Mouse (Mus musculus) layer of hippocampus, postnatal 14 days (tissue): ENCODE results near the gene Rasl12. TPM values are rescaled to one million over a fixed set of nuclear protein-coding genes. Genes with fewer than 3 reads are reported as not detected.

ENCODE experiments used
- DNase-seq, 2 experiments: peaks; one replicate each; pipeline ENCODE4 v3.0.0; 2021 to 2022; ENCODE audit warnings: low spot score in 2 of 2, mixed read lengths in 1 of 2
- total RNA-seq, 2 experiments: library from RNA; stranded (reverse); gene quantifications; 2 replicates each; pipeline ENCODE4 v1.2.3; 2021

Rasl12 gene
- total RNA-seq, 2 experiments from 2014 or later = 3.6 to 4.8 TPM

DNA sequence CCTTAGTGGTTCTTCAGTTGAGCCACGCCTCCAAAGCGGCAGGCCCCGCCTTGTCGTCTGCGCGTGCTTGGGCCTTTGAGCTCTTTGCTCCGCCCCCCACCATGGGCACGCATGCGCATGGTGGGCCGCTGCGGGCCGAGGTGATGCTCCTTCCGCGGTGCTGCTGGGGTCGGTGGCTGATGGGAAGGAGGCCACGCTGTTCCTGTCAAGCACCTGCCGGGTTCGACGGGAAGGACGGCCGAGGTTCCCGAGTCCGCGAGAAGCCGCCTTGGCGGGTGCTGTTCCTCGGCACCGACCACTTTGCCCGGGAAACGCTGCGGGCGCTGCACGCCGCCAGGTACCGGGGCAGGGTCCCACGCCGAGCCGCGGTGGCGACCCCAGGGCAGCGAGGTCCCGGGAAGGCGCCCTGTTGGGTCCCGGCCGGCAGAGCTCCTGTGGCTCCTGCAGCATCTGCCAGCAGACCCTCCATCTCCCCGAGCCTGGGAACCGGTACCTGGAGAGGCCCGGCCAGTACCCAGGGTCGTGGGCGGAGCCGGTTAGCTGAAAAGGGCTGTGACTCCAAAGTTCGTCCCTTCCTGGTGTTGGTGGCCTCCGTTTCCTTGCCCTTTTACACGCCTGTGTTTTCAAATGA, 37.5 kb downstream of the Rasl12 start, which contains the start of gene Mtfmt:
TSS of gene Mtfmt (plus strand) at position 112 of the 631 bp plus-strand sequence.
- peak; percentile 86 to 94 for DNase-seq

DNA sequence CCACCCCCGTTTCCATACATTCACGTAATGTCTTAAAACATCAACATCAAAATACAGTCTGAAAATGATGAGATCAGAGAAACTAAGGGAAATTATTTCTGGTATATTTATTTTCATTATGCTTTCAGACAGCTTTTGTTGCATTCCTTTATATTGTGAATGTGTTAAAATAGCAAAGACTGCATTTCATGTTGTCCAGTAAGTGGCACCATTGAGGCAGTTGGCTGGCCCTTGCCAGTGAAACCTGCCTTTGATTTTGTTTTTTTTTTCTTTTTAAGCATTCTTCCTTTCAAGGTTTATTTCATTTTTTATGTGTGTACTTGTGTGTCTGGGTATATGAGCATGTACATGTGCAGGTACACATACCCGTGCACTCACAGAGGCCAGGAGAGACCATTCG, 46.4 kb downstream of the Rasl12 start:
- DNase-seq = no peak

DNA sequence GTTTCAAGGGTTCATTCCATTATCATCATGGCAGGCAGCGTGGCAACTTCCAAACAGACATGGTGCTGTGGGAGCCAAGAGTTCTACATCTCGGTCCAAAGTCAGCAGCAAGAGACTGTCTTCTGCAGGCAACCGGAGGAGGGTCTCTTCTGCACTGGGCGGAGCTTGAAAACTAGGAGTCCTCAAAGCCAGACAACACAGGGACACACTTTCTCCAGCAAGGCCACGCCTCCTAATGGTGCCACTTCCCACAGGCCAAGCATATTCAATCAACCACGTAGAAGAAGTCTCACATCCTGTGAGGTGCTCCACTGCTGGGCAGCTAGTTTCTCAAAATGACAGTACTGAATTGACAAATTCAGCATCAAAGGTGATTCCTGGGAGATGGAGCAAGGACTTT, 49.6 kb downstream of the Rasl12 start:
- DNase-seq = no peak

DNA sequence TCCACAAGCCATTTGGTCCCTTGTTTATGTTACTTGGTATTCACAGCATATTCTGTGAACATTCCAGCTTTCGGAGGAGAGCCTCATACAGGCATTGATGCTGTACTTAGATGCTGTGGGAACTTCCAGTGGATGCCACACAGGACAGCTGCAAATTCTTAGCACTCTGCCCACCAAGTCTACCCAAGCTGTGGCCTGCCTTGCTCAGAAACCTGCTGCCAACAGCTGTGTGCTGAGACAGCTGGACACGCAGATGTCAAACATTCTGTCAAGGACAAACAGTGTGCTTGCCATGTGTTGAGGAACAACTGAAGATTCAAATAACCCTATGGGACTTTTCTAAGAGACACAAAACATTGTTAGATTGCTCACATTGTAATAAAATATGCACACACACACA, 60.7 kb downstream of the Rasl12 start:
- DNase-seq = no peak

DNA sequence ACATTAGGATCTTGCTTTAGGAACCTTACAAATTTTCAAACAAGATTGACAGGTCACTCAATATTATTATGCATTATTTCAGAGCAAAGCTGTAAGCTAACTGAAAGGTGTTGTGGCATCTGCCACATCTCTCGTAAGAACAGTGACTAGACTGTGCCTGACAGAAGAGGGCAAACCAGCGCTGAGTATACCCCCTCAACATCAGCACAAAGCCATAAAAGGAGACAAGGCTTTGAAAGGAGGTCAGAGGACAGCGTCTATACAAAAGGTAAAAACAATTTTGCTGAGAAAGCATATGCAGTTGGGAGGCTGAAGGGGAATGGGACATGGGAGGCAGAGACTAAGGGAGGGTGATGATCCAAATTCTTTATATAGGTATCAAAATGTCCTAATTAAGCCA, 61.9 kb downstream of the Rasl12 start:
- DNase-seq = no peak

DNA sequence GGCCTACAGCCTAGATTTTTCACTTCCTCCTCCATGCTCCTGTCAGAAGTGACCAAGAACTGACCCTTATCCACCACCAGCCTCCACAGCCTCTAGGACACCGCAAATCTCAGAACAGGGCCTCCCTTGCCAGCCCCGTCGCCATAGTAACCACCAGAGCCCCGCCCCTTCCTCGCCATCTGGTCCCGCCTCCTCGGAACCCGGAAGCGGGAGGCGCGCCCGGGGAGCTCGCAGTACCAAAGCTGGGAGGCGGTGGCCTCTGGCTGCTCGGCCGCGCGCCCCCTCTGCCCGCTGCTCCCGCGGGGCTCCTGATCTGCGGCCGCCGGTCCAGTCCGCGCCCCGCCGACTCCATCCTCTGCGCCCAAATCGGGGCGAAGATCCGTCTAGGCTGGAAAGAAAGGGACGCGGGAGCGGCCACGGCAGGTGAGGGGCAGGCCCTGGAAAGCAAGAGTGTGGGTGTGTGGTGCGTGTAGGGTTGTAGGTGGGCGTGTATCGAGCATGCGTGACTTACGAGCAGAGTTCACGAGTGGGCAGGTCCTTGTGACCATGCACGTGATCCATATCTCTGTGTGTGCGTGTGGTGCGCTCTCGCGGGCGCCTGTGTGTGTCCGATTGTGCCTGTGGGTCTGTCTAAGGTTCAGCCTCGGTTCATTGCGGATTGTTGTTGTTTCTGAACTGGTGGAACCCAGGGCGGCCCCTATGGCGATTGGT, 62.6 kb downstream of the Rasl12 start, which contains the start of gene Spg21:
TSS of gene Spg21 (plus strand) at position 216 of the 711 bp plus-strand sequence.
- peak; percentile 94 to 95 for DNase-seq

DNA sequence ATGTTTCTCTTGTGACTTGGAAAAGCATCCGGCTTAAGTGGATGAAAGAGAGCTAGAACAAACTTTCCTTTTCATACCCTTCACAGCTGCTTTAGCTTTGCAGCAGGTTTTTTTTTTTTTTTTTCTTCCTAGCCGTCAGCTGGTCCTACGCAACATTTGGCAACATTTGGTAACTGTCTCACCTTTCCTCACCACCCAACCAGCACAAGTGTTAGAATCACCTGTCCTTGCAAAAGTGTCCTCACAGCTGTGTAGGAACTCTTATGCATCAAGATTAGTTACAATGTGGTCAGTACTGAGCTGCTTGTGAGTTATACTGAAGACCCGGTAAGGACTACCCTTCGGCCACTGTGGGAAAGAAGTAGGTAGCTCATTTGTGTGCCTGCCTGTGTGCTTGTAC, 64.2 kb downstream of the Rasl12 start:
- DNase-seq = no peak

- no peak for DNase-seq
These were observed 65.9 kb downstream of the Rasl12 start for GRCm38 (mm10) chr9:65464161-65464560.

Other genes starting within 250 kb of the Rasl12 start
- 1 to 10 TPM; 4.1 TPM for gene Parp16, start 203.2 kb upstream of the Rasl12 start, total RNA-seq
- gene Cilp, start 133.3 kb upstream of the Rasl12 start, total RNA-seq = under 1 TPM; 0.07 to 0.14 TPM
- gene Clpx, start 104.2 kb upstream of the Rasl12 start, total RNA-seq = 10 to 100 TPM; 30.4 to 30.8 TPM
- gene Pdcd7, start 52.4 kb upstream of the Rasl12 start, total RNA-seq = 10 to 100 TPM; 22.4 to 27.2 TPM
- gene Ubap1l, start 37.5 kb upstream of the Rasl12 start, total RNA-seq = 1 to 10 TPM; 3.8 to 6.5 TPM
- under 1 TPM; 0.21 to 0.25 TPM for gene Kbtbd13, start 6.9 kb upstream of the Rasl12 start, total RNA-seq
- gene Slc51b, start 24.4 kb downstream of the Rasl12 start, total RNA-seq = not detected
- gene Mtfmt, start 37.3 kb downstream of the Rasl12 start, total RNA-seq = 10 to 100 TPM; 18.4 to 18.8 TPM
- 10 to 100 TPM; 25.4 to 27.1 TPM for gene Spg21, start 62.4 kb downstream of the Rasl12 start, total RNA-seq
- gene Ankdd1a, start 121.7 kb downstream of the Rasl12 start, total RNA-seq = 1 to 10 TPM; 1.7 to 1.9 TPM
- gene Plekho2, start 181.5 kb downstream of the Rasl12 start, total RNA-seq = 1 to 10 TPM; 7.5 to 9.4 TPM
- under 1 TPM; 0.67 to 0.69 TPM for gene Pif1, start 188.7 kb downstream of the Rasl12 start, total RNA-seq
- 1 to 10 TPM; 2.1 to 2.3 TPM for gene Rbpms2, start 231.1 kb downstream of the Rasl12 start, total RNA-seq